Mouse (Mus musculus) left cerebral cortex, postnatal 4 days (tissue): ENCODE measurements around the gene Pld1. TPM values are rescaled to one million over a fixed set of nuclear protein-coding genes. Genes with fewer than 3 reads are reported as not detected.
"Not testable (repeated sequence)": the region's sequence is repeated elsewhere in the genome, so short reads cannot be mapped to it uniquely, and the experiment has no call there.

Experiments used
- DNase-seq: peaks from one replicate; pipeline ENCODE4 v3.0.0-alpha.2; 2022
- intact Hi-C: fragments of 180-260 bp; cut with DNase I; formaldehyde crosslinking; loops from one replicate; pipeline ENCODE4 v1.15.1; 2025
- total RNA-seq, 2 experiments: library from RNA; stranded (reverse); gene quantifications; 2 replicates each; pipeline ENCODE4 v1.2.3; 2021

Pld1 gene
- total RNA-seq, 2 experiments from 2014 or later = 7.6 TPM

- intact Hi-C loops = no loop called here
Observed at GRCm38 (mm10) chr3:27941634-27942033, 3.1 kb downstream of the Pld1 start.

GRCm38 (mm10) chr3:27942991-27943390 is 4.5 kb downstream of the Pld1 start:
- intact Hi-C loops = no loop called here
- no peak for DNase-seq

More at GRCm38 (mm10) chr3:27941634-27942033, 3.1 kb downstream of the Pld1 start:
- no peak for DNase-seq

GRCm38 (mm10) chr3:27945397-27945796 is 6.9 kb downstream of the Pld1 start:
- DNase-seq, intact Hi-C loops: not testable (repeated sequence)

GRCm38 (mm10) chr3:27949175-27949872 is 10.8 kb downstream of the Pld1 start:
- DNase-seq = no peak
- intact Hi-C loops = no loop called here

- intact Hi-C loops = no loop called here
Observed at GRCm38 (mm10) chr3:27949873-27950250, 11.4 kb downstream of the Pld1 start.

GRCm38 (mm10) chr3:27950726-27951125 is 12.2 kb downstream of the Pld1 start:
- no peak for DNase-seq
- intact Hi-C loops = no loop called here

More at GRCm38 (mm10) chr3:27949873-27950250, 11.4 kb downstream of the Pld1 start:
- DNase-seq = no peak

- no peak for DNase-seq
- intact Hi-C loops = no loop called here
Observed at GRCm38 (mm10) chr3:27951721-27952120, 13.2 kb downstream of the Pld1 start.

GRCm38 (mm10) chr3:27956006-27956405 is 17.5 kb downstream of the Pld1 start:
- intact Hi-C loops = no loop called here
- no peak for DNase-seq

GRCm38 (mm10) chr3:27959221-27959620 is 20.7 kb downstream of the Pld1 start:
- intact Hi-C loops = no loop called here

GRCm38 (mm10) chr3:27961162-27961561 is 22.7 kb downstream of the Pld1 start:
- intact Hi-C loops = no loop called here
- no peak for DNase-seq

More at GRCm38 (mm10) chr3:27959221-27959620, 20.7 kb downstream of the Pld1 start:
- no peak for DNase-seq

GRCm38 (mm10) chr3:27963795-27964201 is 25.3 kb downstream of the Pld1 start:
- intact Hi-C loops = no loop called here
- DNase-seq = peak; percentile 13

GRCm38 (mm10) chr3:27968671-27969070 is 30.2 kb downstream of the Pld1 start:
- DNase-seq = no peak
- intact Hi-C loops = no loop called here

GRCm38 (mm10) chr3:27973936-27974335 is 35.4 kb downstream of the Pld1 start:
- intact Hi-C loops = loop anchor here (10.0 kb wide), 1 partner anchor 509 kb away; no protein-coding TSS in a partner anchor
- no peak for DNase-seq

GRCm38 (mm10) chr3:27974981-27975380 is 36.5 kb downstream of the Pld1 start:
- DNase-seq = no peak
- intact Hi-C loops = loop anchor here (10.0 kb wide), 1 partner anchor 510 kb away; no protein-coding TSS in a partner anchor

- no peak for DNase-seq
- intact Hi-C loops = loop anchor here (10.0 kb wide), 1 partner anchor 512 kb away; no protein-coding TSS in a partner anchor
Observed at GRCm38 (mm10) chr3:27976931-27977544, 38.5 kb downstream of the Pld1 start.

- peak; percentile 26 for DNase-seq
Observed at GRCm38 (mm10) chr3:27978030-27978723, 39.7 kb downstream of the Pld1 start.

GRCm38 (mm10) chr3:27981591-27981990 is 43.1 kb downstream of the Pld1 start:
- DNase-seq = no peak
- intact Hi-C loops = loop anchor here (5.0 to 10.0 kb wide), 2 partner anchors 126 to 763 kb away; no protein-coding TSS in a partner anchor

More at GRCm38 (mm10) chr3:27978030-27978723, 39.7 kb downstream of the Pld1 start:
- intact Hi-C loops = loop anchor here (10.0 kb wide), 1 partner anchor 513 kb away; no protein-coding TSS in a partner anchor

GRCm38 (mm10) chr3:27982436-27983017 is 44.0 kb downstream of the Pld1 start:
- intact Hi-C loops = loop anchor here (5.0 to 10.0 kb wide), 2 partner anchors 125 to 762 kb away; no protein-coding TSS in a partner anchor

GRCm38 (mm10) chr3:27983274-27983673 is 44.8 kb downstream of the Pld1 start:
- intact Hi-C loops = loop anchor here (5.0 to 10.0 kb wide), 2 partner anchors 124 to 762 kb away; no protein-coding TSS in a partner anchor
- DNase-seq = peak; percentile 16

More at GRCm38 (mm10) chr3:27982436-27983017, 44.0 kb downstream of the Pld1 start:
- DNase-seq = peak; percentile 74

GRCm38 (mm10) chr3:27983935-27984577 is 45.6 kb downstream of the Pld1 start:
- peak; percentile 77 for DNase-seq
- intact Hi-C loops = loop anchor here (5.0 to 10.0 kb wide), 2 partner anchors 123 to 761 kb away; no protein-coding TSS in a partner anchor
